In the genomic region with DNA sequence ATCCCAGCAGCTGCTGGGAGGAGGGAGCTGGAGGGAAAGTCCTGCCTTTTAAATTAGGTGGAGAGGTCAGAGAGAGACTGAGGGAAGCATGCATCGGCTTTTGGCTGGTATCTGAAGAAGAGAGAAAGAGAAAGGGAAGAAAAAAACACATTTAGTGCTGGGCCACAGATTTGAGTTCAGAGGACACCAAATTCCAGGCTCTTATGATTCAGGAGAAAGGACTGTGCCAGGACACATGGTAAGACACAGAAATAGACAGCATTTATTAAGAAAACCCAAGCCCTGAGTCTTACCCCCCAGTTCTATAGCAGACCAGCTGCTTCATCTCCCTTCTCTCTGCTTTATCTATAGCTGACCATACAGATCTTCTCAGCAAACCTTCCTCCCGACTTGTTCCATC, we compare ENCODE assay signal across 14 mouse cellular contexts.
"Had no signal": no experiment of that assay in that cellular context is flagged by ENCODE, and none has a peak within 500 bp of the region (broad histone marks: within the 10 kb centered on the region; RNA-seq: fewer than 3 reads in every experiment).

No protein-coding gene starts in this region.

- H3K9me3 ChIP-seq: midbrain, embryonic 10.5 days; neural tube, embryonic 12.5 days; stomach, embryonic 15.5 days had no signal

- DNase-seq: kidney, adult 11 months; left cerebral cortex, postnatal 4 days; lung, adult 18-20 months; midbrain, embryonic 14.5 days; retina, postnatal 1 day; right cerebral cortex, postnatal 4 days; spleen, adult 18-20 months; thymus, adult 18-20 months; thymus, postnatal 14 days had no signal

- H3K27ac ChIP-seq: layer of hippocampus, adult 2 months; liver, embryonic 14.5 days; midbrain, embryonic 10.5 days; neural tube, embryonic 12.5 days had no signal

- H3K4me3 ChIP-seq: layer of hippocampus, adult 2 months; midbrain, embryonic 10.5 days; neural tube, embryonic 12.5 days; stomach, embryonic 15.5 days had no signal

- H3K27me3 ChIP-seq: neural tube, embryonic 12.5 days; stomach, embryonic 15.5 days had no signal

- H3K9ac ChIP-seq: liver, embryonic 14.5 days; neural tube, embryonic 12.5 days; stomach, embryonic 15.5 days had no signal

- H3K4me2 ChIP-seq: neural tube, embryonic 12.5 days; stomach, embryonic 15.5 days had no signal

- H3K4me1 ChIP-seq: neural tube, embryonic 12.5 days had no signal

- H3K36me3 ChIP-seq: midbrain, embryonic 10.5 days; neural tube, embryonic 12.5 days; stomach, embryonic 15.5 days had no signal
